Mouse (Mus musculus) bone marrow, adult 2 months (tissue): Measurements from ENCODE around the gene Pcsk6. TPM values are rescaled to one million over a fixed set of nuclear protein-coding genes. Genes with fewer than 3 reads are reported as not detected.

Experiments
- H3K27ac ChIP-seq: fragments of 200-500 bp; 2 replicates; pipeline ENCODE4 v1.5.1; 2012; ENCODE audit warnings: low read depth, mild to moderate bottlenecking, control low read depth, inconsistent platforms, low read length; ENCODE audit not compliant: control insufficient read depth, poor library complexity, insufficient read depth
- H3K4me1 ChIP-seq: fragments of 200-500 bp; 2 replicates; pipeline ENCODE4 v1.6.1; 2011; ENCODE audit warnings: low read length; ENCODE audit not compliant: control insufficient read depth, insufficient read depth
- H3K4me3 ChIP-seq: fragments of 200-500 bp; replicated peaks from 2 replicates; pipeline ENCODE3; 2011; ENCODE audit warnings: mild to moderate bottlenecking, low read depth, low read length, control low read depth; ENCODE audit not compliant: control insufficient read depth
- CTCF ChIP-seq: fragments of 200-500 bp; IDR thresholded peaks from 2 replicates; pipeline ENCODE4 v1.5.1; 2011; ENCODE audit warnings: low read length, control low read depth; ENCODE audit not compliant: control insufficient read depth, insufficient read depth
- POLR2A ChIP-seq: fragments of 200-500 bp; IDR thresholded peaks from 2 replicates; pipeline ENCODE4 v1.6.1; 2011; ENCODE audit warnings: low read depth, mild to moderate bottlenecking, control low read depth, low read length, borderline replicate concordance; ENCODE audit not compliant: control insufficient read depth
- WGBS: fragments of 180-500 bp; shearing (Covaris S2); methylation state at CpG from one replicate; pipeline ENCODE4 v1.1.7; 2018; 5-methylcytosine and 5-hydroxymethylcytosine counted together
- polyA plus RNA-seq: library from polyadenylated mRNA; stranded (reverse); fragments of >200 nt; gene quantifications from 2 replicates; pipeline ENCODE4 v1.2.4, GENCODE M21; 2011; ENCODE audit warnings: low replicate concordance; ENCODE audit not compliant: missing spikeins, insufficient read depth, insufficient read length

Gene Pcsk6
- polyA plus RNA-seq, 1 experiment: 5.3 TPM

GRCm38 (mm10) chr7:65982057-65982456 lies 120.5 kb downstream of the Pcsk6 start:
- Histone ChIP-seq H3K27ac (no peak overlapping the region), H3K4me1 (no peaks in the 10 kb centered on the region; the same call in 1 of the 2 replicates), H3K4me3 (no peak overlapping the region)
- no peak for TF ChIP-seq CTCF
- no peak for TF ChIP-seq POLR2A
- WGBS: 60% methylated on average over 3 of the region's 3 CpGs

- Histone ChIP-seq H3K27ac (no peak overlapping the region), H3K4me3 (no peak overlapping the region), H3K4me1 (no peaks in the 10 kb centered on the region)
- 75% methylated on average over 4 of the region's 4 CpGs for WGBS
- TF ChIP-seq POLR2A: no peak
- TF ChIP-seq CTCF: no peak
Observed at GRCm38 (mm10) chr7:65988249-65988648, 126.7 kb downstream of the Pcsk6 start.

GRCm38 (mm10) chr7:65988709-65989108 lies 127.2 kb downstream of the Pcsk6 start:
- Histone ChIP-seq H3K4me3 (no peak overlapping the region), H3K27ac (no peak overlapping the region), H3K4me1 (no peaks in the 10 kb centered on the region)
- 82% methylated on average over 5 of the region's 5 CpGs for WGBS
- TF ChIP-seq POLR2A (no peak), CTCF (no peak)

GRCm38 (mm10) chr7:65992329-65992728 lies 130.8 kb downstream of the Pcsk6 start:
- TF ChIP-seq POLR2A: no peak

GRCm38 (mm10) chr7:65993410-65993809 lies 131.9 kb downstream of the Pcsk6 start:
- Histone ChIP-seq H3K27ac (no peak overlapping the region), H3K4me1 (no peaks in the 10 kb centered on the region), H3K4me3 (no peak overlapping the region)
- TF ChIP-seq CTCF (no peak), POLR2A (no peak)
- WGBS: 65% methylated on average over 3 of the region's 3 CpGs

More at GRCm38 (mm10) chr7:65992329-65992728, 130.8 kb downstream of the Pcsk6 start:
- no peak overlapping the region for H3K27ac ChIP-seq
- H3K4me3 ChIP-seq: no peak overlapping the region
- 83% methylated on average over 6 of the region's 6 CpGs for WGBS
- H3K4me1 ChIP-seq: no peaks in the 10 kb centered on the region

- Histone ChIP-seq H3K4me1 (no peaks in the 10 kb centered on the region), H3K4me3 (no peak overlapping the region), H3K27ac (no peak overlapping the region)
- WGBS: 84% methylated on average over 16 of the region's 16 CpGs
- TF ChIP-seq CTCF (no peak), POLR2A (no peak)
Observed at GRCm38 (mm10) chr7:66001035-66001754, 139.7 kb downstream of the Pcsk6 start.

- no peak overlapping the region for H3K4me3 ChIP-seq
- 64% methylated on average over 3 of the region's 3 CpGs for WGBS
- H3K27ac ChIP-seq: no peak overlapping the region
- no peaks in the 10 kb centered on the region for H3K4me1 ChIP-seq
- TF ChIP-seq CTCF (no peak), POLR2A (no peak)
Observed at GRCm38 (mm10) chr7:66001797-66002196, 140.3 kb downstream of the Pcsk6 start.

- TF ChIP-seq POLR2A (no peak), CTCF (no peak)
- Histone ChIP-seq H3K4me3 (no peak overlapping the region), H3K4me1 (no peaks in the 10 kb centered on the region), H3K27ac (no peak overlapping the region)
- 54% methylated on average over 5 of the region's 5 CpGs for WGBS
Observed at GRCm38 (mm10) chr7:66003447-66003846, 141.9 kb downstream of the Pcsk6 start.
